18 mouse cellular contexts compared by ENCODE assay signal in the genomic region with DNA sequence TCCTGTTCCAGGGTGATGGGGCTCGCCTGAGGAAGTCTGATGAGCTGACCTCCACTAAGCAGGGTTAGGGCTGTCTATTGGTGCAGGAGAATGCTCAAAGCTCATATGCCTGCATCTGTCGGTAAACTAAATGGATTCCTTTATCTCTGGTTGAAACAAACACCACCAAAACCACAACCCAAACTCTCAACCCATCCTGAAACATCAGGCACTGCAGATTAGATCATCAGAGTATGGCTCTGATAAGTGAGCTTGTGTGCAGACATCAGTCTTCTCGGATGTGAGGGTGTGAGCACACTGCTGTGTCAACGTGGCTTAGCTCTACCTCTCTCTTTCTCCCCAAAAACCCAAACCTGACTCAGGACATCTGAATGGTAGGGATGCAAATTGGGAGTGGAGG.
DNase-seq lines count a peak whose midpoint lies in the region; ATAC-seq and TF ChIP-seq lines count a peak whose summit lies in the region.
"Had no signal": no experiment of that assay in that cellular context is flagged by ENCODE, and none has a peak within 500 bp of the region (broad histone marks: within the 10 kb centered on the region; RNA-seq: fewer than 3 reads in every experiment).

No protein-coding gene starts in this region.

- H3K9me3 ChIP-seq in neural tube, embryonic 13.5 days, result no peaks in the 10 kb centered on the region
- no peaks in the 10 kb centered on the region for H3K9me3 ChIP-seq in forebrain, embryonic 16.5 days (ENCODE audit: control insufficient read depth, low read length)
- H3K9me3 ChIP-seq: embryonic facial prominence, embryonic 13.5 days; heart, embryonic 13.5 days had no signal

- peaks cover 92% of the 10 kb centered on the region for H3K36me3 ChIP-seq in neural tube, embryonic 13.5 days
- H3K36me3 ChIP-seq in forebrain, embryonic 16.5 days (ENCODE audit: control insufficient read depth, insufficient read depth), result peaks cover 37% of the 10 kb centered on the region
- H3K36me3 ChIP-seq: embryonic facial prominence, embryonic 13.5 days; heart, embryonic 13.5 days had no signal

- no peak overlapping the region for H3K4me3 ChIP-seq in layer of hippocampus, adult 2 months
- no peak overlapping the region for H3K4me3 ChIP-seq in neural tube, embryonic 13.5 days
- no peak overlapping the region for H3K4me3 ChIP-seq in forebrain, embryonic 16.5 days (replicated peaks; ENCODE audit: low read length)
- H3K4me3 ChIP-seq: embryonic facial prominence, embryonic 13.5 days; heart, embryonic 13.5 days had no signal

- no peaks in the 10 kb centered on the region for H3K27me3 ChIP-seq in neural tube, embryonic 13.5 days
- no peaks in the 10 kb centered on the region for H3K27me3 ChIP-seq in forebrain, embryonic 16.5 days (replicated peaks; ENCODE audit: control insufficient read depth, insufficient read depth, low read length)
- H3K27me3 ChIP-seq: embryonic facial prominence, embryonic 13.5 days had no signal

- 85% methylated on average over 4 of the region's 4 CpGs for WGBS in neural tube, embryonic 13.5 days
- WGBS in forebrain, embryonic 16.5 days, result 69% methylated on average over 4 of the region's 4 CpGs

- H3K27ac ChIP-seq in layer of hippocampus, adult 2 months, result peak overlapping the region; percentile 96
- peak overlapping the region; percentile 61; the same call in 1 of the 2 replicates for H3K27ac ChIP-seq in neural tube, embryonic 13.5 days (replicated peaks)
- H3K27ac ChIP-seq in forebrain, embryonic 16.5 days (ENCODE audit: low read length), result peak overlapping the region; percentile 81
- H3K27ac ChIP-seq: embryonic facial prominence, embryonic 13.5 days; heart, embryonic 13.5 days; kidney, postnatal 0 days had no signal

- ATAC-seq in neural tube, embryonic 13.5 days (ENCODE audit: low read depth), result no peak
- no peak for ATAC-seq in forebrain, embryonic 16.5 days
- ATAC-seq: CD4-positive, CD25-positive, alpha-beta regulatory T cell, adult 4 months; intestine, postnatal 0 days had no signal

- no peak for TF ChIP-seq CTCF in layer of hippocampus, adult 2 months (conservative IDR thresholded peaks at IDR 0.05)

- H3K9ac ChIP-seq in neural tube, embryonic 13.5 days, result no peak overlapping the region
- no peak overlapping the region for H3K9ac ChIP-seq in forebrain, embryonic 16.5 days (replicated peaks; ENCODE audit: low read depth, low read length)
- H3K9ac ChIP-seq: embryonic facial prominence, embryonic 13.5 days; heart, embryonic 13.5 days had no signal

- H3K4me1 ChIP-seq in neural tube, embryonic 13.5 days (replicated peaks), result peaks cover 14% of the 10 kb centered on the region
- H3K4me1 ChIP-seq in forebrain, embryonic 16.5 days (replicated peaks; ENCODE audit: control insufficient read depth, insufficient read depth, low read length), result peaks cover 12% of the 10 kb centered on the region
- H3K4me1 ChIP-seq: heart, embryonic 13.5 days had no signal

- DNase-seq in layer of hippocampus, adult 2 months (ENCODE audit: low spot score in 2 of 2), result no peak
- no peak for DNase-seq in layer of hippocampus, postnatal 14 days (ENCODE audit: low spot score in 2 of 2)
- no peak for DNase-seq in neural tube, embryonic 10.5 days (ENCODE audit: extremely low spot score, low spot score)
- no peak for DNase-seq in adrenal gland, adult 2 months
- DNase-seq in right cerebral cortex, postnatal 14 days, result no peak
- DNase-seq: adrenal gland, postnatal 14 days; heart, adult 11 months; heart, postnatal 36 days; lung, adult 18-20 months; lung, postnatal 36 days; thymus, postnatal 25 days had no signal

- H3K4me2 ChIP-seq in neural tube, embryonic 13.5 days, result no peak overlapping the region
- no peak overlapping the region for H3K4me2 ChIP-seq in forebrain, embryonic 16.5 days (ENCODE audit: low read length)
- H3K4me2 ChIP-seq: embryonic facial prominence, embryonic 13.5 days; heart, embryonic 13.5 days had no signal
